Mouse (Mus musculus): ENCODE measurements around the gene Best1.
A peak's percentile ranks its signal among the peaks of the same experiment; 100 is the strongest.

The Best1 gene

DNA sequence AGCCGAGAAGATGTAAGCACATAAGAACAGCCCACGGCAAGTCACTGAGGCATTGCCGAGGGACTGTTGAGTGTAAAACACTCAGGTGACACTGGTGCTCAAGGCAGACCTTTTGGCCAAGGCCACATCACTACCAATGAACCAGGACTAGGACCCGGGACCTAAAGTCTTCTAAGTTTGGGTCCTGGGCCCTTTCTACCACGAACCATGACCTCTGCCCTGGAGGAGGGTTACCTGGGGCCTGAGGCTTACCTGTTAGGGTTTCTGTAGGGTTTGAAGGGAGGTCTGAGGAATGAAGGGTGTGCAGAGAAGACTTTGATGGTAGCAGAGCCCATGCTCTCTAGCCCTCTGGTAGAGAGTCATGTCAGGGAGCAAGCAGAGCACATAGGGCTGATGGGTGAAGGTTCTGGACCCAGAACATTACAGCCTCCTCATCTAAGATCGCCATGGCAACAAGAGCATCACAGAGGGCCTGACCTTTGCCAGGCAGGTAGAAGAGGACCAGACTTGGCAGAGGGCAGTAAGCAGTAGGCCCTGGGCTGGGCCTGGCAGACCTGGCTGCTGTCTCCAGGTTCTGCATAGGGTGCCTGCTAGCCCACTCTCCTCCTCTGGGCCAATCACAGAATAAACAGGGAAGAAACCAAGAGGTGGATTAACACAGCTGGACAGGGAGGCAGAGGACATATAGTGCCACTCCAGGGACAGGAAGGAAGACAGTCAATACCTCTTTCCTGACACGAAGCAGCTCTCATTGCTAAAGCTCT is at the start of gene Best1, which contains the start of gene Rab3il1:
Gene Best1, minus strand, starts transcription at position 428 of the 764 bp plus-strand sequence.
Gene Rab3il1, plus strand, starts transcription at position 464 of the 764 bp plus-strand sequence.
- DNase-seq: no peak

DNA sequence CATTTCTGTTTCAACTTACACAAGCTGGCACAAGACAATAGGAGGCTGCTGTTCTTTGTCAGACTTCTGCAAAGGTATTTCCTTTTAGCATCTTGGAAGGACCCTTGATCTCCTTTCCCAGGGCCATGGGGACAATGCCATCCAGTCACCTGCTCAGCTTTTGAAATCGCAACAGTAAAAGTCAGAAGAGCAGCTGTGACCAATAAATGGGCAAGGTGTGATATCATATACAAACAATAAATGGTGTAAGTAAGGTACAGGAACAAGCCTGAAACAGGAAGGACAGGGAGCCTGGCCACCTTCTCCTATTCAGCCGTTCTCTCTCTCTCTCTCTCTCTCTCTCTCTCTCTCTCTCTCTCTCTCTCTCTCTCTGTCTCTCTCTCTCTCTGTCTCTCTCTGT is 49.0 kb upstream of the Best1 start:
- DNase-seq: no peak

DNA sequence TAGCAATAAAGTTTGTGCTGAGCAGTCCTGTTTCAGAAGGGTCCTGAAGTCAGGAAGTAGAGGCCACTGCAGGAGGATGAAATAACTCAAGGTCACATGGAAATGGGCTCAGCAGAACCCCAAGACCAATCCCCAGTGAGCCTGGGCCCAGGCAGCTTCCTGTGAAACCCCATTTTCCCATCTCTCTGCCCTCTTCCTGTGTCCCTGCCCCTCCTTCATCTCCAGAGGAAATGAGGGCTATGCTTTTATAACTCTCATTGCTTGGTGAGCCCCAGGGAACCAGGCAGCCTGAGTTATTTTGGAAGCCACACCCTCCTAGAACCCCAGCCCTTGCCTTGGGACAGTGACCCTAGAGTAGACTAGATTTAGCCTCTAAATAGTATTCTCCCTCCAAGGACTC is 48.1 kb upstream of the Best1 start:
- DNase-seq: no peak

- no peak for DNase-seq
Measured at GRCm38 (mm10) chr19:10046983-10047382, 45.5 kb upstream of the Best1 start.

DNA sequence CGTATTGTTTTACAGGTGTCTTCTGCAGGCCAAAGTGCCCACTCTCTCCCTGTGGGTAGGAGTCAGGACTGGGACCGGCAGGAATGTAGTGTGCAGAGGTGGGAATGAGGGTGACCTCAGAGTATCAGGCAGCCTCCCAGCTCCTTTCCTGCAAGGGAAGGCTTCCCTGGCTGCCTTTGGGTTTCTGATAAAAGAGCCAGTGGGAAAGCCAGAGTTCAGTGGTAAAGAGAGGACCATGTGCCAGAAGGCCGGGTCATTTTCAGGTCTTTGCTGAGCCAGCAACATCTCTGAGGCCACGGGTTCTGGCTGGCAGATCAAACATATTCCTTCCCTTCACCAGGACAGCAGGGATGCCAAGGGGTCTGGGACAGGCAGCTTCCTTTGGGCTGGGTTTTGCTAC is 44.9 kb upstream of the Best1 start:
- DNase-seq: no peak

DNA sequence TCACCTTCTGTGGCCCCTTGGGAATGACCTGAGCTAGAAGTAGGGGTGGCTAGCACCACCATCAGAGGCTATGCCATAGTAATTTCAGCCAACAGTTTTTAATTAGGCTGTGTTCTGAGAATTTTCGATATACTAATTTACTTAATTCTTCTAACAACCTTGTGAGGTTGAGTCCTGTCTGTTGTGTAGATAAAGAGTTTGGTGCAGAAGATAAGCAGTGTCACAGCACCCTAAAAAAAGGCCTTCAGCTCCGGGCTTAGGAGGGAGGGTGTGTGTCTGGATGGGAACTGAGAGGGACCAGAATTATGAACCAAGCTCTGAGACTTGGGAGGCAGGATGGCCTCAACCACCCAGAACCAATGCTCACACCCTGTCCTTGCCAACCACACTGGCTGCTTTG is 44.3 kb upstream of the Best1 start:
- no peak for DNase-seq

DNA sequence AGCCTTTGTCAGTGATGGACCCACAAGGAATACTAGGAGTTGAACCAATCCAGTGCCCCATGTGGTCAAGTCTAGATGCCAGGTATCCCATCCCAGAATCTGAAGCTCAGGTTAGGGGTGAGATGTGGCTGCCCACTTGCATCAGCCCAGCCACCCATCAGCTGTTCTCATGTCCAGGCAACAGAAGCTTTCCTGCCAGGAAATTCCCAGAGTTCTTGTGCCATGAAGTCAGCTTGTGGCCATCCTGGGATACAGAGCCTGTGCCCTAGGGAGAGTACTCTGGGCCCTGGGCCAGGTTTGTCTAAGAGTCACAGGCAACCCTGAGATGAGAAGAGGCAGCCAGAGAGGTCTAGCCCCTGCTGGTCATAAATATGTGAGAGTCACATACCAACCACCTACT is 42.2 kb upstream of the Best1 start:
- DNase-seq: no peak

DNA sequence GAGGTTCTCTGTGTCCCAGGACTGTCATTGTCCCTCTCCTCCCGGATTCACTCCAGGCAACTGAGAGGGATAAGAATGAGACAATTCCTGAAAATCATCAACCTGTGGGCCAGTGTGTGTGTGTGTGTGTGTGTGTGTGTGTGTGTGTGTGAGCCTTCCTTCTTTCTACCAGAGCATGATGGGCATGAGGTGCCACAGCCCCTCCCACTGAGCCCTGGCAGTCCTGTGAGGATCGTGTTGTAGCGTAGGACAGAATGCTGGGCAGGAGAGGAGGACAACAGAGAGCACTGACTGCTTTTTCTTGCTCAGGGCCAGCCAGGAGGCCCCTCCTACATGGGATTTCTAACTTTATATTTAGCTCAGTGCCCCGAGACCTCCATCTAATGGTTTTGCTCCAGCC is 41.4 kb upstream of the Best1 start:
- DNase-seq: no peak

DNA sequence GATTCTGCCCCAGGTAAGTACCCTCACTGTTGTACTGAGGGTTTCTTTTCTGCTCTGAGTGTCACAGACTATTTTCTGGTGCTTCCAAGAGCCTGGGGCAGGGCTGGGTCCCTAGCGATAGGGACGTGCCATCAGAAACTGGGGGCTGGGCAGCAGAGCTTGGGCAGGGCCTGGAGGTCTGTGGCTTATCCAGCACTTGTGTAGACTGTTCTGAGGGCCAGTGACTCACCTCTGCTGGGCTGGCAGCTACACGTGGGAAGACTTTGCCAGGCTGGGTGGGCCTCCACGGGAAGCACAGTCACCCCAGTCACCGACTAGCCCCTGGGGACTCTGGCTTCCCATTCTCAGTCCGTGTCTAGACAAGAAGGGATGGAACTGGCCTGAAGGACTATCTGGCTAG is 40.8 kb upstream of the Best1 start:
- DNase-seq: no peak

- peak; percentile 50 to 60 for DNase-seq
Measured at GRCm38 (mm10) chr19:10041388-10042148, 40.1 kb upstream of the Best1 start, which contains the start of gene Fads3. Fads3 (plus strand) TSS chr19:10041569.

DNA sequence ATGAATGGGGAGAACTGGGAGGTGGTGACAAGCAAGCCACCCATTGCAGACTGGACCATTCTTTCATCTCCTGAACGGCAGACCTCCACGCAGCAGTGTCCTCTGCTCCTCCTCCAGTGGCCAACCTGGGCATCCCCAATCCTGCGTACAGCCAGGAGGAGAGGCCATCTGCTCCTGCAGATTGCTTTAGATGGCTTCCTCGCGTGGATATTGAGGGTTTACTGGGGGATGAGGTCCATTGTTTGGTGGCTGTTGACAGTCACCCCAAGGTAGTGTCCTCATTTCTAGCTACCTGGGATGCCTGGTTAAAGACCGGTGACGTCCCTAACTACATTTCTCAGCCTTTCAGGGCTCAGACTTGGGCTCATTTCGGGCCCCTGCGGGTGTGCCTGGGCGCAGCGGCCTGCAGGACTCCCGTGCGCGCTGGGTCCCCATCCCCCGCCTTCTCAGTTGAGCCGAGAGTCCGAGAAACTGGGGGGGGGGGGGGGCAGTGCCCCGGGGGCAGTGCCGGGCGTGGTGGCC is 39.5 kb upstream of the Best1 start:
- no peak for DNase-seq

DNA sequence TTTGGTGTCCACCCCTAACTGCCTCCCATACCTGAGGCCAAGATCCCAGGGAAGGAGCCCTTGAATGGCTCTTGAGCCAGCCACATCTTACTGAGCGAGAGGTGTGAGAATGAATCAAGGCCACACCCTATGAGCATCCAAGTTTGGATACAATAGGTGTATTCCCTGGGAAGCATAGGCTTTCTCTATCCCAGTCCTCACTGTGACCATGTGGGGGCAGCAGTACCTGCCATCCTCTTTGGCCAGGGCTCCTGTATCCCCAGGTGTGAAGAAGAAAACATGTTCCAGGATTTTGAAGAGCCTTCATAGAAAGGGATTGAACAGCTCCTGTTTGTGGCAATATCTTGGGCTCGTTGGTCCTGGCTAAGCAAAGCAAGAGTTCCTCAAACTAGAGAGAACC is 38.2 kb upstream of the Best1 start:
- no peak for DNase-seq

- no peak for DNase-seq
Measured at GRCm38 (mm10) chr19:10038910-10039309, 37.5 kb upstream of the Best1 start.

- DNase-seq: no peak
Measured at GRCm38 (mm10) chr19:10038364-10038763, 36.9 kb upstream of the Best1 start.

DNA sequence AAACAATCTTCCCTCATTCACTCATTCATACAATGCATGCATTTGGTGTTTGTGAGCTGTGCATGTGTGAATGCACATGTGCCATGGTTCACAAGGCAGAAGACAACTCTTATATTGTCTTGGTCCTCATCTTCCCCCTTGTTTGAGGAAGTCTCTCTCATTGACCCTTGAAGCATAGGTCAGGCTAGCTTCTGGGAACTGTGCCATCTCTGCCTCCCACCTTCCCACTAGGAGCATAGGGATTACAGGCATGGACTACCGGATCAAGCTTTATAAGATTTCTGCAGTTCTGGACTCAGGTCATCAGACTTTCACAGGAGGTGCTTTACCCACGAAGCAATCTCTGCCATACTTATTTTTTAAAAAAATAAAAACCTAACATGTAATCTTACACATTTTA is 36.1 kb upstream of the Best1 start:
- DNase-seq: no peak

- DNase-seq: peak; percentile 72 to 79
Measured at GRCm38 (mm10) chr19:10034785-10035447, 33.5 kb upstream of the Best1 start.

GRCm38 (mm10) chr19:10034356-10034755 is 32.9 kb upstream of the Best1 start:
- no peak for DNase-seq

DNA sequence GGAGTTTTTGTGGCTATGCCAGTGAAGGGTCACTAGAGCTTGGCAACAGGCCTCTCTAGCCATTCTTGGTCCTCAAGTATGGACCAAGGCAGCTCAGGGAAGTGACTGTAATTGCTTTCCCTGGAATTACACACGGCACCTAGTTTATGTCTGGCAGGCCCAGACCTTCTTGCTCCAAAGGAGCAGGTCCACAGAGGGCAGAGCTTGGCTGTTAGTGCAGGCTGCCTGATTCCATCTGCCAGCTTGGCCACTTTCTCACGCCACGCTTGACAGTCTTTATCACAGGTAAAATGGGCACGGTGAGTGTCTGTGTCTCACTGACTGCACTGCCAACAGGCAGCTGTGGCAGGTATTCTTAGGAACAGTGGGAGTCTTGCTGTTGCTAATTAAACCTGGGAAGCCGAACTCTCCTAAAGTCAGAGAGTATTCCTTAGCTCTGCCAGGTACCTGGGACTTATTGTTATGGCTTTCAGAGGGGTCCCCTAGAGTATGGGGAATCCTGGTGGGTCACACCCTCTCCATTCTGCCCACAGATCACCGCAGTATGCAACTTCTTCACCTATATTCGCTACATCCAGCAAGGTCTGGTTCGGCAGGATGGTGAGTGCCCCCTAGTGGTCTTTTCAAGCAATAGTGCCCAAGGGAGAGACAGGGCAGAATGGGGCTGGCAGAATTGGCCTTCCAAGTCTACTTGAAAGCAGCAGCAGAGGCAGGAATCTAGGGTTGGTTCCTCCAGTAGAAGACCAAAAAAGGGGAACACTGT is 32.0 kb upstream of the Best1 start:
- DNase-seq: peak; percentile 47 to 48

DNA sequence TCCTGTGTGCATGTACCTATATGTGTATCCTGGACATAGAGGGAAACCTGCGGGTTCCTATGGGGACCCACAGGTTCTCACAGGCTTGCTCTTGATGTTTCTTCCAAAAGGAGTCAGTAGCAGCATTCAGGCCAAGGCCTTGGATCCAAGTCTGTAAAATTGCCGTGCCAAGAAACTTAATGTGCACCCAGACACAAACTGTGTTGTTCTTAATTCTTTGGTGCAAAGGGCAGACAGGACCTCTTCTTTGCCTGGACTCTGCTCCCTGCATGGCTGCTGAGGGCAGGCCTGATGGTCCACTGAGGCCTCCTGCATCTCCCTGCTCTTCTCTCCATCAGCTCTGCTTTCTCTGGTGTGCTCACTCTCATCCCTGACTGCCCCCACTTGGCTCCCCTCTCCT is 28.3 kb upstream of the Best1 start:
- DNase-seq: no peak

DNA sequence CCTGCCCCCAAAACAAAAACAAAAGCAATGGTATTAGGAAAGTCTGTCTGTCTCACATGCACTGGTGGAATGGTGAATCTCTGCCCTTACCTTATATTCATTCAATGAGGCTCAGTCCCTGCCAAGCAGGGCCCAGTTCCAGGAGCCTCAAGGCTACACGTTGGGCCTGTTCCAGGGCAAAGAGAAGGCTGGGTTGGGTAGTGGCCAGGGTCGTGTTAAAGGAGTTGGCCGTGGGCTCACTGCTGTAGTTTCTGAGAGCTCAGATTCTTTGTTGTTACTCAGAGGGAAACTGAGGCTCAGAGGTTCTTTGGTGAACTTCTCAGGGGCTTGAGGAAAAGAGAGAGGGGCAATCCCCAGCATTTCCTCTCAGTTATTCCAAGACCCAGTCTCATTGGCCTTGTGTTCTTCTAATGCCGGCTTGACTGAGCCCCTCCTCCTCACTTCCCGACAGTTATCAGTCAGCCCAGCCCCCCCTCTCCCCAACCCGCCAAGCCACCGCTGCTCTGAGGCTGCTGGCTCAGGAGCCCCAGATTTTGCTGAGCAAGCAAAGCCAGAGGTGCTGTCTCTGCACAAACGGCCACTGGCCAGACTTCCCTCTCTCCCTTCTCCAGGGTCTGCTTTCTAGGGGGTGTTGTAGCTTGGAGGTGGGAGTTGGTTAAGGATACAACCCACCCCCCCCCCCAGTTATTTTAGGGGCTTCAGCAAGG is 23.9 kb upstream of the Best1 start:
- no peak for DNase-seq

DNA sequence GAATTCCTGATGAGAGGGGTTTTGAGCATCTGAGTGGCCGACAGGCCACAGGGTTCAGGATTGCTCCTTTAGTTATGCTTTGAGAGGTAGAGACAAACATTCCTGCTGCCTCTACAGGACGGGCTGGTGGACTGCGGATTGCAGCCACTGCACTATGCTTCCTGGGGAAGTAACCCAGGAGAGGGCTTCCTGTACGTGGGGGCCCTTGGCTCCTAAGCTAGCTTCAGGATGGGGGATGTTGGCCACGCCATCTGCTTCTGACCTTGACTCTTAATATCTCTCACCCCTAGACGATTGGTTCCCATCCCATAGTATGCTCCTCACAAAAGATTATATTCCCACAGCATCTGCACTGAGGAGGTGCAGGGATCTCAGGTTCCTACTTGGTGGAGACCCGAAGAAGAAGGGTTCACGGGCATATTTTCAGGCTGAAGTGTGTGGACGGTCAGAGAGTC is 21.9 kb upstream of the Best1 start:
- DNase-seq: no peak
